Mouse (Mus musculus) hematopoietic multipotent progenitor cell, adult 10-12 weeks (in vitro differentiated cells): ENCODE measurements around the gene Cdk8. TPM values are rescaled to one million over a fixed set of nuclear protein-coding genes. Genes with fewer than 3 reads are reported as not detected.

Experiments used
- polyA plus RNA-seq: library from polyadenylated mRNA; stranded (reverse); fragments of >175 nt; gene quantifications from 2 replicates; pipeline ENCODE4 v1.2.3, GENCODE M21; 2012; ENCODE audit warnings: low replicate concordance

Cdk8 gene
- polyA plus RNA-seq, result 13.0 and 15.9 TPM in 2 replicates

GRCm38 (mm10) chr5:146230864-146231654 lies at the start of gene Cdk8:
Gene Cdk8, plus strand, starts transcription at chr5:146231230.

DNA sequence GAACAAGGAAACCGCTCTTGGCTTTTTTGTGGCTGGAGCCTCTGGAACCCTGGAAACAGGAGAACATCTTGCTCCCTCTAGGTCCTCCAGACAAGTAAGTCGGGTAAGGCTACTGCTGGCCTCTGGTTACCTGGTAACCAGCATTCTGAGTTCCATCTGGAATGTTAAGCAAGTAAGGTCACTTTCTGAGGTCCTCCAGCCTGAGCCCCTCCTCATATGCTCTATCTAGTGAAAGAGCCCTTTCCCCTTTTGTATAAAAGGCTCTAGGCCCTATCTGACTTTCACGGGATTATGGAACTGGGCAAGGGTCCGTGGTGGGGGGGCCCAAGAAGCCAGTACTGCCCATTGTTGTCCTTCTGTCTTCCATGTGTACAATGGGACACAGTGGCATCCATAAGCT lies 45.8 kb upstream of the Cdk8 start, which contains the start of gene 1700001J03Rik:
TSS of gene 1700001J03Rik (minus strand) at position 101 of the 400 bp plus-strand sequence.

DNA sequence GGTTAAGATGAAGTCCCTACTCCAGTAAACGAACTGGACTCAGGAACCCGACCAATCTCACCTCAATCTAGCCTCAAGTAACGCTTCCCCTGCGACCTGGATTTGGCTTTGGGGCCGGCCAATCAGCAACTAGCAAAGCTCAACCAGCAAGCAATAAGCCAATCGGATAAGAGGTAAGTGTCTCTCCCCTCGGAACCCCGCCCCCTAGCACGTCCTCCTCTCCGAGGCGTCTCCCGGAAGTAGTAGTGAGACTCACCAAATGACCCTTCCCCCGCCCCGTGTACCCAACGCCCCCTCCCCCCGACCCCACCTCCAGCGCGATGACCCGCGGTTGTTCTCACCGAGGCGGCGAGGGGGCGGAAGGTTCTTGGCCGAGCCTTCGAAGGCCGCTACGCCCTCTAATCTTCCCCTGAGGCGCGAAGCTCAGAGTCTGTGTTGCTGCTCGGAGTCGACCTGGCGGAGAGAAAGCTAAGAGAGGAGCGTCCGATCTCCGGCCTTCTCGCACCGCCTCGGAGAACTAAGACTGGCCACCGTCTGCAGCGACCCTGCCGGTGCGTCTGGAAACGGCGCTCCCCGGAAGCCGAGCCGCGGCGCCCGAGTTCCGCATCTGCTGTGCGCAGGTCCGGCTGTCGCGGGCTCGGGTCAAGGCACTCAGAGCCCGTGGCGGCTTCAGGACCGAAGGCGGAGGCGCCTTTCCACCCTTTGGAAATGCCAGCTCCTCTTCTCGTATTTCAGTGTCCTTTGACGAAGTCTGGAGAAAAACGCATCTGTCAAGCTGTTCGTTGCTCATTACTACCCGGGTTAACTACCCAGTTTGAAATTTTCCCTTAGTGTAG lies 9.9 kb upstream of the Cdk8 start, which contains the start of gene Rnf6:
TSS of gene Rnf6 (minus strand) at position 677 of the 836 bp plus-strand sequence.

Other genes with a start within 250 kb of the Cdk8 start
- not detected in 2 replicates for gene Cyp3a25, start 221.6 kb upstream of the Cdk8 start, polyA plus RNA-seq
- gene Cyp3a59, start 152.0 kb upstream of the Cdk8 start, polyA plus RNA-seq, result not detected in 2 replicates
- gene Gm5565, start 70.7 kb upstream of the Cdk8 start, polyA plus RNA-seq, result not detected in 2 replicates
- gene Gm6309, start 60.5 kb upstream of the Cdk8 start, polyA plus RNA-seq, result not detected in 2 replicates
- gene 1700001J03Rik, start 45.9 kb upstream of the Cdk8 start, polyA plus RNA-seq, result not detected in 2 replicates
- 9.5 and 26.0 TPM in 2 replicates for gene Rnf6, start 9.7 kb upstream of the Cdk8 start, polyA plus RNA-seq
- not detected in 2 replicates for gene Wasf3, start 153.8 kb downstream of the Cdk8 start, polyA plus RNA-seq